In genomic region chr14:55015767-55016111, GRCm38 (mm10) we compare ENCODE assay signal across 8 mouse cellular contexts. TPM values are rescaled to one million over a fixed set of nuclear protein-coding genes. Genes with fewer than 3 reads are reported as not detected.
DNase-seq lines count a peak whose midpoint lies in the region; ATAC-seq and TF ChIP-seq lines count a peak whose summit lies in the region.

No protein-coding gene starts in this region.

- H3K27ac ChIP-seq in spleen, adult 2 months (ENCODE audit: insufficient read depth, low read length), result peak overlapping the region; percentile 79
- peak overlapping the region; percentile 82 for H3K27ac ChIP-seq in limb, embryonic 15.5 days
- H3K27ac ChIP-seq in stomach, embryonic 14.5 days (ENCODE audit: low read length), result peak overlapping the region; percentile 56; the same call in 1 of the 2 replicates

- 1% methylated on average over 17 of the region's 17 CpGs for WGBS in spleen, adult 2 months
- under 1% methylated on average over 17 of the region's 17 CpGs for WGBS in limb, embryonic 15.5 days
- under 1% methylated on average over 17 of the region's 17 CpGs for WGBS in stomach, embryonic 14.5 days

- H3K9ac ChIP-seq in limb, embryonic 15.5 days, result peak overlapping the region; percentile 65
- peak overlapping the region; percentile 62 for H3K9ac ChIP-seq in stomach, embryonic 14.5 days (replicated peaks; ENCODE audit: low read depth, low read length)

- no peaks in the 10 kb centered on the region for H3K9me3 ChIP-seq in erythroblast, embryonic 14.5 days (ENCODE audit: control insufficient read depth, low read length)
- no peaks in the 10 kb centered on the region for H3K9me3 ChIP-seq in limb, embryonic 15.5 days
- H3K9me3 ChIP-seq in stomach, embryonic 14.5 days (ENCODE audit: control insufficient read depth, low read depth, low read length), result no peaks in the 10 kb centered on the region

- no peak for DNase-seq in spleen, adult 2 months (ENCODE audit: low read depth in 1 of 2, low spot score in 2 of 2)
- no peak for DNase-seq in spleen, adult 12 weeks (ENCODE audit: low spot score)
- no peak for DNase-seq in urinary bladder, postnatal 4 days (ENCODE audit: low spot score in 2 of 2)
- DNase-seq in embryo, embryonic 9.5 days (ENCODE audit: extremely low spot score), result no peak

- peaks cover 28% of the 10 kb centered on the region for H3K4me1 ChIP-seq in erythroblast, embryonic 14.5 days (ENCODE audit: control insufficient read depth)
- H3K4me1 ChIP-seq in spleen, adult 2 months (ENCODE audit: control insufficient read depth, insufficient read depth, insufficient read length), result no peaks in the 10 kb centered on the region
- no peaks in the 10 kb centered on the region for H3K4me1 ChIP-seq in limb, embryonic 15.5 days
- no peaks in the 10 kb centered on the region for H3K4me1 ChIP-seq in stomach, embryonic 14.5 days (ENCODE audit: control insufficient read depth, insufficient read depth, low read length)

- TF ChIP-seq CTCF in spleen, adult 2 months (IDR thresholded peaks at IDR 0.05; ENCODE audit: extremely low read depth, insufficient read depth, insufficient read length, insufficient replicate concordance), result no peak

- peaks cover 30% of the 10 kb centered on the region for H3K36me3 ChIP-seq in erythroblast, embryonic 14.5 days (ENCODE audit: control insufficient read depth)
- H3K36me3 ChIP-seq in spleen, adult 2 months (ENCODE audit: control insufficient read depth, insufficient read depth, low read length), result peaks cover 10% of the 10 kb centered on the region
- H3K36me3 ChIP-seq in limb, embryonic 15.5 days, result peaks cover 19% of the 10 kb centered on the region; the same call in 1 of the 2 replicates
- H3K36me3 ChIP-seq in stomach, embryonic 14.5 days (ENCODE audit: control insufficient read depth, insufficient read depth, low read length), result peaks cover 13% of the 10 kb centered on the region

- TF ChIP-seq POLR2A in spleen, adult 2 months (IDR thresholded peaks at IDR 0.05; ENCODE audit: low read depth, low read length), result no peak

- no peaks in the 10 kb centered on the region for H3K27me3 ChIP-seq in erythroblast, embryonic 14.5 days (ENCODE audit: control insufficient read depth)
- H3K27me3 ChIP-seq in spleen, adult 2 months (ENCODE audit: control insufficient read depth, insufficient read depth, low read length), result no peaks in the 10 kb centered on the region
- no peaks in the 10 kb centered on the region for H3K27me3 ChIP-seq in limb, embryonic 15.5 days
- no peaks in the 10 kb centered on the region for H3K27me3 ChIP-seq in stomach, embryonic 14.5 days (ENCODE audit: control insufficient read depth, insufficient read depth, low read length)

- peak overlapping the region; percentile 60 for H3K4me2 ChIP-seq in limb, embryonic 15.5 days
- H3K4me2 ChIP-seq in stomach, embryonic 14.5 days (replicated peaks; ENCODE audit: low read depth, low read length), result peak overlapping the region; percentile 76

- peak overlapping the region; percentile 78 for H3K4me3 ChIP-seq in erythroblast, embryonic 14.5 days (replicated peaks)
- H3K4me3 ChIP-seq in spleen, adult 2 months (ENCODE audit: extremely low read depth, insufficient read depth, insufficient read length), result peak overlapping the region; percentile 96
- H3K4me3 ChIP-seq in limb, embryonic 15.5 days, result peak overlapping the region; percentile 64
- peak overlapping the region; percentile 72 for H3K4me3 ChIP-seq in stomach, embryonic 14.5 days (ENCODE audit: low read depth, low read length)

- ATAC-seq in erythroblast, adult 5-6 weeks (replicated peaks; ENCODE audit: low FRiP score, poor library complexity, severe bottlenecking), result no peak
- ATAC-seq in limb, embryonic 15.5 days (ENCODE audit: insufficient number of reproducible peaks, low FRiP score, low TSS enrichment, low read depth), result no peak
- ATAC-seq in stomach, embryonic 14.5 days (ENCODE audit: insufficient number of reproducible peaks, insufficient read depth, low FRiP score, low read depth), result peak; percentile 23; the same call in 1 of the 2 replicates

RNA-seq across cellular contexts. Expression of gene Ngdn, which starts 0.5 kb away (rescaled TPM):
- polyA plus RNA-seq in erythroblast, embryonic 14.5 days (2012), result 2.8 and 3.1 TPM in 2 replicates
- 16.3 and 20.6 TPM in 2 replicates for total RNA-seq in erythroblast, adult 5-6 weeks (2015; ENCODE audit: low replicate concordance)
- 6.0 and 11.4 TPM in 2 replicates for total RNA-seq in erythroblast, adult 5-6 weeks (2017; ENCODE audit: low replicate concordance)
- polyA plus RNA-seq in spleen, adult 2 months (2012; rRNA removed), result 10.4 and 11.0 TPM in 2 replicates
- 70.7 and 79.7 TPM in 2 replicates for polyA plus RNA-seq in limb, embryonic 15.5 days (2015; fragmentation: Nextera tagmentation; extraction: Ambion mirVana)
- 66.4 and 75.7 TPM in 2 replicates for polyA plus RNA-seq in stomach, embryonic 14.5 days (2014; fragmentation: Nextera tagmentation; extraction: Ambion mirVana)

RNA-seq across cellular contexts. Expression of gene Myh7, which starts 21.3 kb away (rescaled TPM):
- polyA plus RNA-seq in erythroblast, embryonic 14.5 days (2012), result not detected in 2 replicates
- total RNA-seq in erythroblast, adult 5-6 weeks (2015; ENCODE audit: low replicate concordance), result not detected in 2 replicates
- total RNA-seq in erythroblast, adult 5-6 weeks (2017; ENCODE audit: low replicate concordance), result not detected in 2 replicates
- not detected in 2 replicates for polyA plus RNA-seq in spleen, adult 2 months (2012; rRNA removed)
- 33.5 and 95.2 TPM in 2 replicates for polyA plus RNA-seq in limb, embryonic 15.5 days (2015; fragmentation: Nextera tagmentation; extraction: Ambion mirVana)
- polyA plus RNA-seq in stomach, embryonic 14.5 days (2014; fragmentation: Nextera tagmentation; extraction: Ambion mirVana), result 5.9 and 7.7 TPM in 2 replicates

RNA-seq across cellular contexts. Expression of gene Gm17428, which starts 39.0 kb away (rescaled TPM):
- polyA plus RNA-seq in erythroblast, embryonic 14.5 days (2012), result not detected in 2 replicates
- not detected in 2 replicates for total RNA-seq in erythroblast, adult 5-6 weeks (2015; ENCODE audit: low replicate concordance)
- total RNA-seq in erythroblast, adult 5-6 weeks (2017; ENCODE audit: low replicate concordance), result not detected in 2 replicates
- not detected in 2 replicates for polyA plus RNA-seq in spleen, adult 2 months (2012; rRNA removed)
- polyA plus RNA-seq in limb, embryonic 15.5 days (2015; fragmentation: Nextera tagmentation; extraction: Ambion mirVana), result not detected in 2 replicates
- not detected in 2 replicates for polyA plus RNA-seq in stomach, embryonic 14.5 days (2014; fragmentation: Nextera tagmentation; extraction: Ambion mirVana)

RNA-seq across cellular contexts. Expression of gene Myh6, which starts 49.0 kb away (rescaled TPM):
- not detected in 2 replicates for polyA plus RNA-seq in erythroblast, embryonic 14.5 days (2012)
- total RNA-seq in erythroblast, adult 5-6 weeks (2015; ENCODE audit: low replicate concordance), result not detected in 2 replicates
- total RNA-seq in erythroblast, adult 5-6 weeks (2017; ENCODE audit: low replicate concordance), result not detected in 2 replicates
- polyA plus RNA-seq in spleen, adult 2 months (2012; rRNA removed), result 0.02 and 0.61 TPM in 2 replicates
- 2.6 and 7.7 TPM in 2 replicates for polyA plus RNA-seq in limb, embryonic 15.5 days (2015; fragmentation: Nextera tagmentation; extraction: Ambion mirVana)
- 0.75 and 1.00 TPM in 2 replicates for polyA plus RNA-seq in stomach, embryonic 14.5 days (2014; fragmentation: Nextera tagmentation; extraction: Ambion mirVana)
